Mouse (Mus musculus): ENCODE results near the gene Umodl1.

Umodl1 gene

DNA sequence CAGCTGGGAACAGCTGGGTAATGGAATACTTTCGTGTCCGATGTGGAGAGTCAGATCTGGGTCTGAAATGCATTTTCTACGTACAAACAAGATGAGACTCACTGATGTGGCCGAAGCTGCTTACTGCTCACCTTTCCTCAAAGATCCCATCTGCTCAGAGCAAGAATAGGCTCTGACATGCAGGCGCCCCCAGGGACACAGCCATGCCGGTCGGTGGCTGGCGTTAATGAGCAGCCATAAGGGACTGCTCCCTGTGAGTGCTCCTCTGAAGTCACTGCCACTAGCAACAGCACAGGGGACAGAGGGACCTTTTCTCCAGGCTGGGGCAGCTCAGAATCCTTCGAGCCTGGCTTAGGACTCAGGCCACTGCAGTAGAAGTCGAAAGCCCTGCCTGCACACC, at the start of gene Umodl1:
Gene Umodl1 (plus strand): TSS at position 301 of the 400 bp plus-strand sequence.
- no peak for DNase-seq (ENCODE audit: low spot score)

DNA sequence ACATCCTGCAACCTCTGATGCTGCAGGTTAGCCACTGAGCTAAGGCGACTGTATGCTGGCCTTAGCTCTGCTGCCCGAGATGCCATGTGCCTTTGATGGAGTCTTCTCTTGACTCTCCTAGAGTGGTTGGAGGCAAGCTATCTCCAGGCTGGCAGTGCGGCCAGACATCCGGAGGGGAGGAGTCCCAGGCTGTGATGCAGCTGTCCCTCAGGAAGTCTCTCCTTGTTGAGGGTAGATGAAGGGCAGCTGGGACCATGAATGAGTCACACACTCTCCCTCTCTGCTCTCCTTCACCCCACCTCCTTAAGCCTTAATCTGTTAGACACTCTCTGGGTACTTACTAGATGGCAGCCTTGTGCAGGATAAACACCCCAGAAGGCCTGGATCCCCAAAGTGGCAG, 46.9 kb upstream of the Umodl1 start:
- DNase-seq (ENCODE audit: low spot score): no peak

DNA sequence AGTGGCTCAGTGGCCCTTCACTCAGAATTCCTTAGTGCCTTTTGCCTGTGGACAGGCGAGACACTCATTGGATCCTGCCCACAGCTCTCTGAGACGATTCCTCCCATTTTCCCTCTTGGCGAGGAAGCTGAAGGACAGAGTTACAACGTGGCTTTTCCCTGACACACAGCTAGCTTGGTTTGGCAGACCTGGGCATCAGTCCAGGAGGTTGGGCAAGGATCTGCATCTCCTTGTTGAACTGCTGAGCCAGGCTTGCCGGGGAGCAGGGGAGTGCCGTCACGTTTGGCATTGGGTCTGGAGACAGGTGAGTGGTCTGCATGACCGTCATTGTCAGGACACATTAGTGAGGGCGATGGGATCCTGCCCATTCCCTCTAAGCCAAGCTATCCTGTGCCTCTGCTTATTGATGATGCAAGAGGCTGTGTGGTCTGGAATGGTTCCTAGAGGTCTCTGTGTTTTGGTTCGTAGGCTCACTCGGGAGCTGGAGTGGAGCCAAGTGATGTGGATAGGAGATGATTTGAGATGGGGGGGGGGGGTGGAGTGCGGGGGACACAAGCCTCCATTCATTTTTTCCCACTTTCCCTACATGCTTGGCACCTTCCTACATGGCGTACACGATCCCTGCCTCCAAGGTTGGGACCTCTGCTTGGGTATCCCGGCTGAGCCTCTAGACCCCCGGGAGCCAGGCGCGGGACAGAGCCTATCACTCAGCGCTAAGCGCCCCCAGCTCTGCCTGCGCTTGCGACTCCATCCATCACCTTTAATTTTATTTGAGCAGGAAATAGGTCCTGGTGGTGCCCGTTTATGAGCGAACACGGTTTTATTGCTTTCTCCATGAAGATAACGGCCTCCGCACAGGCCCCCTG, 43.3 kb upstream of the Umodl1 start:
- no peak for DNase-seq (ENCODE audit: low spot score)

GRCm38 (mm10) chr17:30911732-30912088, 42.7 kb upstream of the Umodl1 start:
- DNase-seq (ENCODE audit: low spot score): no peak

GRCm38 (mm10) chr17:30912536-30912935, 41.9 kb upstream of the Umodl1 start:
- no peak for DNase-seq (ENCODE audit: low spot score)

DNA sequence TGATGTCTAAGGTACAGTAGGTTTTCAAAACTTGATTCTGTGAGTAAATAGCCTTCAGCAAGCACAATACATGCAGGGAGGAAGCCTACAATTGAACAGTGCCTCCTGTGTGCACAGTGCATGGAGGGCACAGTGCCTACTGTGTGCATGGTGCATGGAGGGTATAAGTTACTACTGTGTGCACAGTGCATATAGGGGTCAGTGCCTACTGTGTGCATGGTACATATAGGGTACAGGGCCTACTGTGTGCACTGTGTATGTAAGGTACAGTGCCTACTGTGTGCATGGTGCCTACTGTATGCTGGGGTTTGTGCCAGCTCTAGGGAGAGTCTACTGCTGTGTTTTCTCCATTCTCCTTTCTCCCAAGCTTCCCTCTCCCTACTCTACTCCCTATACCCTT, 40.2 kb upstream of the Umodl1 start:
- DNase-seq (ENCODE audit: low spot score): no peak

DNA sequence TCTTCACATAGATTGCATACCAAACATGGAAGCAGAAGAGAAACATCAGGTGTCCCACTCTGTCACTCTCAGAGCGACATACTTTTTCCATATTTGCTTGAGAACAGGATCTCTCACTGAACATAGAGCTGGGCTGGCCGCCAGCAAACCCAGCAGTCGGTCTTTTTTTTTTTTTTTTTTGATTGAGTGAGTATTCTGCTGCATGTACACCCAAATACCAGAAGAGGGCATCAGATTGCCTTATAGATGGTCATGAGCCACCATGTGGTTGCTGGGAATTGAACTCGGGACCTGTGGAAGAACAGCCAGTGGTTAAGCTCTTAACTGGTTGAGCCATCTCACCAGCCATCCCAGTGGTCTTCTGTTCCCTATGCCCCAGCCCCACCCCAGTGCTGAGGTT, 30.9 kb upstream of the Umodl1 start:
- no peak for DNase-seq (ENCODE audit: low spot score)

DNA sequence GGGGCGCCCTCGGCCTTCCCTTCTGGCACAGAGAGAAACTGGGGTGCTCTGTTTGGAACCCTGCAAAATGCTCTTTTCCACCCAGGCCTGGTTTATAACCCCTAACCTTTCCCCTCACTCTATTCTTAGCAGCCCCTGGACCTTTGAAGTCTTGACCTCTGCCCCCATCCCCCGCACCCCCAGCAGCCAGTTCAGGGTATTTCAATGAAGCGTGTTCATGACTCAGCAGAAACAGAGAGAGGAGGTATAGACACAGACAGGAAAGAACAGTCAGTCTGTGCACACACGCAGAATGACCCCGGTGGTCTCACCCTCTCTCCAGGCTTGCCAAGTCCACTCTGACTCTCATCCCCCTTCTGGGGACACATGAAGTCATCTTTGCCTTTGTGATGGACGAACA, 23.6 kb upstream of the Umodl1 start:
- DNase-seq (ENCODE audit: low spot score): peak; percentile 79

DNA sequence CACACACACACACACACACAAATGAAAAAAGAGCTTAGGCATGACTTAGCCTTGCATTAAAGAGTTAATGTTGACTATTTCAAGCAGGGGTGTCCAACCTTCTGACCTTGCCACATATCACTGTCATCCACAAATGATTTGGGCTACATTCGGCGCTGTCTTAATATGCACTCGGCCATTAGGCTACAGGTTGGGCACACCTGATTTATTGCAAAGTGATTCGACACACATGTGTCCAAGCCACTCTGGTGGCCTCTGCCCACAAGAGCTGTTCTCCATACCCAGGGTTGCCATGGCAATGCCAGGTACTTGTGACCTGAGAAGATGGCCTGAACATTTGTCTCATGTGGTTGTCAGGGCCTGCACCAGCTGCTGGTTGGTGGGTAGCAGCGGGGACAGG, 21.6 kb upstream of the Umodl1 start:
- no peak for DNase-seq (ENCODE audit: low spot score)

DNA sequence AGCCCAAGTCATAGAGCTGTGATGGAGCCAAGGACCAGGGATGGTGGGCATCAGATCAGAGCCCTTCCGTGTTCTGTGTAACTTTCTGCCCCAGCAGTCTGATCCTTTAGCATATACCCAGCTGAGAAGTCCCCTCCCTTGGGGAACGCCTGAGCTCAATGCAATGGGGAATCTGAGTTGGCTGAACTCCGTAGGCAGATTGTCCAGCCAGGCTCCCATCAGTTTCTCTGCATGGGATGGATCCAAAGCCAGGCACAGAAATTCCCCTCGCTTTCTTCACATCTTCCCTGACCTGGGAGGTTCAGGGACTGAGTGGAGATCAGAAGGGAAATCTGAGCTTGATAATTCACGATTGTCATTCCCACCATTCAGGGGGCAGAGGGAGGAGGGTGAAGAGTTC, 19.1 kb upstream of the Umodl1 start:
- no peak for DNase-seq (ENCODE audit: low spot score)

DNA sequence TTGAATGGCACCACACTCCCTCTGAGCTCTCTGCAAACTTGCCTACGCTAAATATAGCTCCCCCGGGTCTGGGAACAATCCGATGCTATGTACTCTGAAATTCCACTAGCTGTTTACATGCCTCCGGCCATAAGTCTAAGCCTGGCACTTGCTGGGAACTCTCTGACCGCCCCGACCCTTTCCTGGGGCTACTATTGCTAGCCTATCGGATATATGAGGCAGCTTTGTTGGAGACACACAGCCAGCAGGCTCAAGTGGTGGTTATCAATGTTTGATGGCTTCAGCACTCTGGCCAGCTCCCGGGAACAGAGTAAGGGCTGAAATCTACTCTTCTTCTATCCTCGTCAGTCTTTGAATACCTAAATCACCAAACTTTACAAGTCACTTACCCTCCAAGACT, 15.9 kb upstream of the Umodl1 start:
- DNase-seq (ENCODE audit: low spot score): peak; percentile 54

GRCm38 (mm10) chr17:30948382-30948781, 6.1 kb upstream of the Umodl1 start:
- no peak for DNase-seq (ENCODE audit: low spot score)

DNA sequence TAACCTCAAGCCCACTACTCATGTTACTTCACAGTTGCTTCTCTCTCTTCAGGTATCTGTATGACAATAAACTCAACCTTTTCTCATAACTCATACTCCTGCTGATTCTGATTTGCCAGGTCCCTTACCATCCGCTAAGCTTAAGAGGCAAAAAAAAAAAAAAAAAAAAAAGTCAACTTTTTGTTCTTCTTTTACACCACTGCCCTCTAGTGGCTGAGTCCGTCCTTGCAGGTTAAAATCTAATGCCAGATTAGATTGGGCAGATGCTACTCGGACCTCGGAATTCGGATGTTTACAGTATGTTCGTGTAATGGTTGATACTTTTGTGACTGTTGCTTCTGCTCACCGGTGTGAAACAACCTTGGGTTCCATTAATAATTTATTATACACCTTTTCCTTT, 3.7 kb upstream of the Umodl1 start:
- DNase-seq (ENCODE audit: low spot score): peak; percentile 43

- no peak for DNase-seq (ENCODE audit: low spot score)
Observed at GRCm38 (mm10) chr17:30951600-30951999, 2.8 kb upstream of the Umodl1 start.

DNA sequence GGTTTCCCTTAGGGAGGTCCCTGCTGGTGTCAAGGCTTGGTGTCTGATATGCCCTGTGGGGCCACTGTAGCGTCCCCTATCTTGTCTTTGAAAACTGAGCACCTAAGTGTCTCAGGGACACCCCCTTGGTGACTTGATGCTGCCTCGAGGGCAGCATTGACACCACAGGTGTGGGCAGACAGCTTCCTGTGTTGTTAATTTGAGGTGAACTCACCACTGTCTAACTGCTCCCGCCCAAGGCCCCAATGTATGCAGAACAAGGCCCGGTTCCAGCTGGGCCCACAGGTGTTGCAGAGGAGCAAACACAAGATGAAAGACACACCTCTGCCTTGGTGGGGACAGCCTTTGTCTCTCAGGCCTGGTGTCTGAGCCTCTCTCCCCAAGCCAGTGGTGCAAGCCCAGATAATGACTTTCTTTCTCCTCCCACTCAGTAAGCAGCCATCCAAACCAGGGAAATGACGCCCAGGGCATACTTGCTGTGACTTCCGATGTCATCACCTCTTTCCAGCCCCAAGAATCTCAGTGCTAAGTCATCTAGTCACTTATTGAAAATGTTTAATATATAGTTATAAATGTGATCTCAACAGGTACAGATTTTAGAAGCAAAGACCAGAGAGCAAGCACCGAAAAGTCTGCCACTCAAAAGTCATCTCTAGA, 7.6 kb downstream of the Umodl1 start:
- DNase-seq (ENCODE audit: low spot score): no peak

DNA sequence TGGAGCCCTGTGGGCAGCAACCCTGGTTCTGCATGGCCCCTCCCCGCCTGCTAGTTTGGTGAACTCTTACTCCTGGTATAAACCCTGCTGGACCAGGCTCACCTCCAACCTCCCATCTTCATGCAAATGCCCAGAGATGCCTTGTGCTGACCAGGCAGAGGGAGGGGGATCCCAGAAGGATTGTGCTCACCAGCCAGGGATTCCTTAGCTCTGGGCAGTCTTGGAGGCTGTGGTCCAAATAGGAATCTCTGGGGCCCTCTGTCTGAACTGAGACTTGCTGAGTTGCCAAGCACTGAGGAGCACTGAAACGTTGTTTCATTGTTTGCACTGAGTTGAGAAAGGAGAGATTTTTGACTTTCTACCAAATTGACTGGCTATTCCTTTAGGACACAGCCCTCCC, 8.4 kb downstream of the Umodl1 start:
- no peak for DNase-seq (ENCODE audit: low spot score)

GRCm38 (mm10) chr17:30969983-30970382, 15.5 kb downstream of the Umodl1 start:
- no peak for DNase-seq (ENCODE audit: low spot score)

DNA sequence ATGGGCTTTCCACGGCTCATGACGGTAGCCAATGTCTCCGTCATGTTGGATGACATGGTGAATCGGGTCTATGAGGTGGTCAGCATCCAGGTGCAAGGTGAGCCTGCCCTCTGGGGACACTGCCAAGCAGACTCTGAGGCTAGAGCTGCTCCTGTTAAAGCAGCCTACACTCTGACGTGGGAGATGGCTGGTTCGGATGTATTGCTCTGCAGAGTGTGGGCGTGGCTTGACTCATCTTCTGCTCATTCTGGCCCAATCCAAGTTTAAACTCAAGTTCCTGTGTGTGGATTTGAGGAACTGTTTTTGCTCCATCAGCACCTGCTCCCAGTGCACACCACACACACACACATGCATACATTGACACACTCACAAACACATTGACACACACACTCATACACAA, 17.4 kb downstream of the Umodl1 start:
- DNase-seq (ENCODE audit: low spot score): no peak

DNA sequence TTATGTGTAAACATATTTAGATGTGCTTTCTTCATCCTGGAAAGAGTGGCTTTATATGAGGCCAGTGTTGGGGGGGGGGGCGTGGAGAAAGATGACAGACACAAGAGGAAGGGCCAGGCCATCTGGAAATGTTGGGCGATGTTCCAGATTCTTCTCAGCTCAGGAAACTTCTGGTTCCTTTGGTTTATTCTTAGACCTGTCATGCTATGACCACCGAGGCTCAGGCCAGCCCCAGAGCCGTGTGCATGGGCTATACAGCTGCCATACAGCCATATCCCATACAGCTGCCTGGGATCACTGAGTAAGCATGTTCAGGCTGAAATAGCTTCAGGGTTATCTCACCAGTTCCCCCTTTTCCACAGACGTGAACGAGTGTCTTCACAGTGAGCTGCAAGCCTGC, 18.9 kb downstream of the Umodl1 start:
- DNase-seq (ENCODE audit: low spot score): no peak

DNA sequence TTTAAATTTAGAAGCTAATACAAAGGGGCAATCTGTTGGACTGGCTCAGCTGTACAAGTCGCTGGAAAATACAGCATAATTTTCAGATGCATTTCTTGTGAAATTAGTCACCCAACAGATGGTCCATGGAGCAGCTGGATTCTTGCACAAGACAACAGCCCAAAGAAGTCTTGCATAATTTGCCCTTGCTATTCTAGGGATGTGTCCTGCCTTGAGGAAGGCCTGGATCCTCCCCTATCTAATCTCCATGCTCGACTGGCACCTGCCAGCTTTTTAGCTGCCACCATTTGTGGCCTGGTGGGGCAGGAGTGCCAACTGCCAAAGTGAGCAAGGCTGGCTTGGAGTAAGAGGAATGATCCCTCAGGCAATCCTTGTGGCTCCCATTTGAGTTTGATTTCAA, 22.9 kb downstream of the Umodl1 start:
- DNase-seq (ENCODE audit: low spot score): no peak

DNA sequence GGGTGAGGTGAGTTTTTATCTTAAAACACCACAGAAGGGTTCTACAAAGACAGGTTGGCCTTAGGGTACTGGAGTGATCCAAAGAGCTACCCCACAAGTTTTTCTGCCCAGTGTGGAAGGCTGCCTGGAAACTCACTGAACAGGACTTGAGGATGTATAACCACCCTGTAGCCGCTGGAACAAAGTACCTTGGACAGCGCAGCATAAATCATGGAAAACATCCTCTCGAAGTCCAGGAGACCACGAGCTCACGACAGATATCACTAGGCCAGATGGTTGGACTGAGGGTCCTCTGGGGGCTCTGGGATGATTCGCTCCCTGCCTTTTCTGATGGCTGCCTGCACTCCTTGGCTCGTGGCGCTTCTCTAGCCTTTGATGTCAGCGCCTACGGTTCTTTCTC, 24.1 kb downstream of the Umodl1 start:
- DNase-seq (ENCODE audit: low spot score): no peak

- DNase-seq (ENCODE audit: low spot score): no peak
Observed at GRCm38 (mm10) chr17:30983521-30983920, 29.1 kb downstream of the Umodl1 start.

- DNase-seq (ENCODE audit: low spot score): no peak
Observed at GRCm38 (mm10) chr17:30990254-30990653, 35.8 kb downstream of the Umodl1 start.

- DNase-seq (ENCODE audit: low spot score): no peak
Observed at GRCm38 (mm10) chr17:30996296-30996695, 41.9 kb downstream of the Umodl1 start.
